Mouse (Mus musculus) hindbrain, embryonic 15.5 days (tissue): ENCODE results near the gene Gm19684. TPM values are rescaled to one million over a fixed set of nuclear protein-coding genes. Genes with fewer than 3 reads are reported as not detected.
"Not testable (repeated sequence)": the region's sequence is repeated elsewhere in the genome, so short reads cannot be mapped to it uniquely, and the experiment has no call there.

ENCODE experiments used
- ATAC-seq: fragments of 200-750 bp; cut with Nextera tagmentation; 2 replicates; pipeline ENCODE4 v1.8.0; 2017; ENCODE audit warnings: low read depth, moderate number of reproducible peaks, moderate TSS enrichment; ENCODE audit not compliant: low FRiP score
- H3K27ac ChIP-seq: fragments of 300-500 bp; sonication (generic); replicated peaks from 2 replicates; pipeline ENCODE4 v1.5.1; 2015; ENCODE audit warnings: mild to moderate bottlenecking, inconsistent platforms
- H3K27me3 ChIP-seq: fragments of 300-500 bp; sonication (generic); 2 replicates; pipeline ENCODE4 v1.6.1; 2015; ENCODE audit warnings: control low read depth, inconsistent platforms
- H3K36me3 ChIP-seq: fragments of 300-500 bp; sonication (generic); 2 replicates; pipeline ENCODE4 v1.6.1; 2015; ENCODE audit warnings: control low read depth, inconsistent platforms
- H3K4me1 ChIP-seq: fragments of 300-500 bp; sonication (generic); replicated peaks from 2 replicates; pipeline ENCODE4 v1.6.1; 2015; ENCODE audit warnings: control low read depth, inconsistent platforms
- H3K4me2 ChIP-seq: fragments of 300-500 bp; sonication (generic); 2 replicates; pipeline ENCODE4 v1.6.1; 2015; ENCODE audit warnings: moderate library complexity, mild to moderate bottlenecking, inconsistent platforms
- H3K4me3 ChIP-seq: fragments of 300-500 bp; sonication (generic); 2 replicates; pipeline ENCODE4 v1.5.1; 2015; ENCODE audit warnings: mild to moderate bottlenecking, inconsistent platforms
- H3K9ac ChIP-seq: fragments of 300-500 bp; sonication (generic); 2 replicates; pipeline ENCODE4 v1.6.1; 2015; ENCODE audit warnings: inconsistent platforms
- H3K9me3 ChIP-seq: fragments of 300-500 bp; sonication (generic); 2 replicates; pipeline ENCODE4 v1.6.1; 2016; ENCODE audit warnings: control low read depth, inconsistent platforms
- WGBS: fragments of 180-500 bp; shearing (Covaris S2); methylation state at CpG from one replicate; pipeline ENCODE4 v1.1.7; 2015; 5-methylcytosine and 5-hydroxymethylcytosine counted together
- polyA plus RNA-seq: library from polyadenylated mRNA; unstranded; fragments of >200 nt; fragmentation: Nextera tagmentation; extraction: Ambion mirVana; gene quantifications from 2 replicates; pipeline ENCODE4 v1.2.1, GENCODE M21; 2015

The Gm19684 gene
- polyA plus RNA-seq, 1 experiment from 2014 or later, result not detected

GRCm38 (mm10) chr17:36167306-36168038 is 46.0 kb downstream of the Gm19684 start:
- WGBS, result under 1% methylated on average over 51 of the region's 51 CpGs
- no peak overlapping the region for H3K27ac ChIP-seq
- no peaks in the 10 kb centered on the region for H3K9me3 ChIP-seq
- peaks cover 73% of the 10 kb centered on the region for H3K27me3 ChIP-seq
- H3K36me3 ChIP-seq, result no peaks in the 10 kb centered on the region
- H3K4me1 ChIP-seq, result peaks cover 3% of the 10 kb centered on the region; the same call in 1 of the 2 replicates
- peak overlapping the region; percentile 42 for H3K4me2 ChIP-seq
- H3K4me3 ChIP-seq, result peak overlapping the region; percentile 23
- ATAC-seq, result no peak
- no peak overlapping the region for H3K9ac ChIP-seq

DNA sequence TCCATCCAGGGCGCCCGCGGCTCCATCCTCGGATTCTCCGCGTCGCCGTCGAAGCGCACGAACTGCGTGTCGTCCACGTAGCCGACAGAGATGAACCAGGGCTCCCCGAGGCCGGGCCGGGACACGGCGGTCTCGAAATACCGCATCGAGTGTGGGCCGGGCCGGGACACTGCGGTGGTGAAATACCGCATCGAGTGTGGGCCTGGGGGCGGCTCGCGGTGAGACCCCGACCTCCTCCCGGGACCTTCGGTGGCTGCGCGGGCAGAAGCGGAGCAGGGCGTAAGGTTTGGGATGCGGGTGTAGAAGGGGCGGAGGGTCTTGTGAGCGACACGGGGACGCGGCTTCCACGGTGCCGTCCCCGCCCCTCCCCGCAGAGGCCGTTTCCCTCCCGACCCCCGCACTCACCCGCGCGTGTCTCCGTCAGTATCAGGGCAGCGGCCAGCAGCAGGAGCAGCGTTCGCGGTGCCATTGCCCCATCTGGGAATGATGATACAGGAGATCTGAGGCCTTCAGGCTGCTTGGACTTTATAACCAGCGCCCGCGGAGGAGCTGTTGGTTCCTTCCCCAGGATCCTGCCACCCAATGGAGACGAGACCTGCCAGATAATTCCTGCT is 46.7 kb downstream of the Gm19684 start, which contains the start of gene Gm8909:
Gene Gm8909 (minus strand): TSS at position 499 of the 614 bp plus-strand sequence.
- H3K4me3 ChIP-seq, result peak within 1 kb of the TSS; percentile 23
- ATAC-seq, result no peak; the same call in 1 of the 2 replicates
- 2% methylated on average over 59 of the region's 63 CpGs for WGBS

GRCm38 (mm10) chr17:36169094-36169493 is 47.6 kb downstream of the Gm19684 start:
- H3K9ac ChIP-seq, H3K4me3 ChIP-seq, H3K27ac ChIP-seq, ATAC-seq, H3K36me3 ChIP-seq, H3K4me1 ChIP-seq, H3K9me3 ChIP-seq, H3K4me2 ChIP-seq: not testable (repeated sequence)
- peaks cover 57% of the 10 kb centered on the region for H3K27me3 ChIP-seq
- 33% methylated on average over 1 of the region's 1 CpGs for WGBS

More for the DNA sequence above, 46.7 kb downstream of the Gm19684 start, which contains the start of gene Gm8909:
- Histone ChIP-seq H3K4me1 (peaks cover 3% of the 10 kb centered on the region; the same call in 1 of the 2 replicates), H3K4me2 (peak within 1 kb of the TSS; percentile 42), H3K36me3 (no peaks in the 10 kb centered on the region), H3K9me3 (no peaks in the 10 kb centered on the region), H3K27me3 (peaks cover 67% of the 10 kb centered on the region), H3K9ac (no peak within 1 kb of the TSS), H3K27ac (no peak within 1 kb of the TSS)

DNA sequence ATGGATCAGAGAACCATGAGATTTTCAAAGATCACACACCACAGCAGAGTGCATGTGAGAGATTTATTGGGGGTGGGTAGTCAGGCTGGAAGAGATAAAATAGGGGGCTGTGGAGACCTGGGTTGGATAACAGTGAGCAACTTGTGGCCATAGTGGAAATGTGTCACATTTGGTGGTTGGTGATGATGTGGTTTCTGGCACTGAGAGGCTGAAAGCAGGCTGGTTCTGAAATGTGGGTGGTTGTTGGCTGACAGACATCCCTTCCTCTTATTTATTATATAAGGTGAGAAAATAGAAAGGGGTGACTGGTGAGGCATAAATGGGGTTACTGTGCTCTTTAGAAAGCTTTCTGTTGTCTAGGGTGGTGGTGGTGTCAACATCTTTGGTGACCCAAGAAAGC is 48.3 kb downstream of the Gm19684 start:
- Histone ChIP-seq H3K36me3 (no peaks in the 10 kb centered on the region), H3K9ac (no peak overlapping the region), H3K4me3 (no peak overlapping the region), H3K4me2 (no peak overlapping the region), H3K4me1 (peaks cover 3% of the 10 kb centered on the region; the same call in 1 of the 2 replicates), H3K27ac (no peak overlapping the region), H3K9me3 (no peaks in the 10 kb centered on the region), H3K27me3 (peaks cover 51% of the 10 kb centered on the region)
- no peak for ATAC-seq

DNA sequence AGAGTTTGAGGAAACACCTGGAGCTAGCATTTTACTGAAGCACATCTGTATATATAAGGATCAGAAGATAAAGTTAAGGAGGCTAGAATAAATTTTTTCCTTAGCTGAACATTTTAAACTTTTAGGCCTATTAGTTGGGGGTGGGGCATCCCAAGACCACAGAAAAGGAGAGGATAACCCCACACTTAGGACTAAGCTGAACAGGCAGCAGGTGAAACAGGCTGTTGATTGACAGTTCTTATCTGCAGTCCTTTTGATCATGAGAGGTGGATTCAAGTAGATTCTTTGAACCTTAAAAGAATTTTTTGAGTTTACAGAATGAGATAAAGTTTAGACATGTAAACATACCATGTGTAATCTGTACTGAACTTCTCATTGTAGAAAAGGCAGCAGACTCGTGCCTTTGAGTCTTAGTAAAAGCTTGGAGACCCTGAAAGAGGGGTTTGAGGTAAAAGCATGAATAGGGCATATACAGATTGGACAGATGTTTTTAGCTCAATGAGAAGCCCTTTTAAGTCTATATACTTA is 48.9 kb downstream of the Gm19684 start:
- H3K4me2 ChIP-seq, result no peak overlapping the region
- no peak overlapping the region for H3K4me3 ChIP-seq
- no peaks in the 10 kb centered on the region for H3K36me3 ChIP-seq
- peaks cover 3% of the 10 kb centered on the region; the same call in 1 of the 2 replicates for H3K4me1 ChIP-seq
- H3K27me3 ChIP-seq, result peaks cover 45% of the 10 kb centered on the region
- 68% methylated on average over 1 of the region's 1 CpGs for WGBS
- H3K9ac ChIP-seq, result no peak overlapping the region
- no peak overlapping the region for H3K27ac ChIP-seq
- no peak for ATAC-seq
- no peaks in the 10 kb centered on the region for H3K9me3 ChIP-seq

DNA sequence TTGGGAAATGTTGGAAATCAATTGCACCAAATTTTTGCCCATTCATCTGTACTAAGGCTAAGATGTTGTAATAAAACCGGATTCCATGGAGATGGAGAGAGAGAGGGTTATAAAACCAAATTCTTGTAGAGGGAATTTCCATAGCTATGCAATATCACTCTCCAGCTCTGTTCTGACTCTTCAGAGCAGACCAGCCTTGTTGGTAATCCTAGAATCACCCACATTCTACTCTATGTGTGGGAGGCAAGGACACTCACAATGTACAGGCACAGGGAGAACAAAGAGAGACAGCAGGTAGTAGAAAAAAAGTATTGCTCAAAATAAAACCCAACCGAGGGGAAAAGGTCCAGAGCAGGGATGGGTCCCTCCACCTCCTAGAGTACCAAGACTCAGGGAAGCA is 54.7 kb downstream of the Gm19684 start:
- H3K4me3 ChIP-seq, H3K9ac ChIP-seq, H3K9me3 ChIP-seq, H3K4me1 ChIP-seq, H3K27ac ChIP-seq, H3K4me2 ChIP-seq, ATAC-seq, H3K36me3 ChIP-seq: not testable (repeated sequence)
- H3K27me3 ChIP-seq, result peaks cover 12% of the 10 kb centered on the region
- WGBS, result no CpG with 5 or more reads among the region's 2 CpGs

GRCm38 (mm10) chr17:36178938-36179337 is 57.5 kb downstream of the Gm19684 start:
- H3K36me3 ChIP-seq, H3K4me1 ChIP-seq, H3K9ac ChIP-seq, ATAC-seq, H3K9me3 ChIP-seq, H3K27ac ChIP-seq: not testable (repeated sequence)
- peak overlapping the region; percentile 35 for H3K4me3 ChIP-seq
- WGBS, result under 1% methylated on average over 40 of the region's 40 CpGs
- peaks cover 27% of the 10 kb centered on the region for H3K27me3 ChIP-seq
- peak overlapping the region; percentile 58 for H3K4me2 ChIP-seq

Other genes starting within 250 kb of the Gm19684 start
- 30.8 and 32.4 TPM in 2 replicates for gene Dhx16, start 241.9 kb upstream of the Gm19684 start, polyA plus RNA-seq
- gene 2310061I04Rik, start 224.2 kb upstream of the Gm19684 start, polyA plus RNA-seq, result 63.7 and 68.6 TPM in 2 replicates
- 343 and 422 TPM in 2 replicates for gene Atat1, start 211.6 kb upstream of the Gm19684 start, polyA plus RNA-seq
- gene Mrps18b, start 205.3 kb upstream of the Gm19684 start, polyA plus RNA-seq, result 57.0 and 59.1 TPM in 2 replicates
- gene Ppp1r10, start 205.2 kb upstream of the Gm19684 start, polyA plus RNA-seq, result 41.1 and 43.0 TPM in 2 replicates
- gene Abcf1, start 151.9 kb upstream of the Gm19684 start, polyA plus RNA-seq, result 76.1 and 81.0 TPM in 2 replicates
- 62.7 and 65.5 TPM in 2 replicates for gene Gnl1, start 141.8 kb upstream of the Gm19684 start, polyA plus RNA-seq
- 89.0 and 92.9 TPM in 2 replicates for gene Prr3, start 141.4 kb upstream of the Gm19684 start, polyA plus RNA-seq
- 9.0 and 9.9 TPM in 2 replicates for gene H2-T24, start 101.1 kb upstream of the Gm19684 start, polyA plus RNA-seq
- gene H2-T23, start 88.8 kb upstream of the Gm19684 start, polyA plus RNA-seq, result 4.8 and 6.6 TPM in 2 replicates
- gene H2-T22, start 78.9 kb upstream of the Gm19684 start, polyA plus RNA-seq, result 7.4 and 7.9 TPM in 2 replicates
- not detected in 2 replicates for gene Gm6034, start 78.7 kb upstream of the Gm19684 start, polyA plus RNA-seq
- not detected in 2 replicates for gene Gm11127, start 63.3 kb upstream of the Gm19684 start, polyA plus RNA-seq
- gene Gm7030, start 7.7 kb downstream of the Gm19684 start, polyA plus RNA-seq, result not detected in 2 replicates
- gene Gm8909, start 46.9 kb downstream of the Gm19684 start, polyA plus RNA-seq, result not detected in 2 replicates
- gene H2-T3, start 68.6 kb downstream of the Gm19684 start, polyA plus RNA-seq, result not detected in 2 replicates
- 132 and 133 TPM in 2 replicates for gene Rpp21, start 136.4 kb downstream of the Gm19684 start, polyA plus RNA-seq
- gene Trim39, start 150.6 kb downstream of the Gm19684 start, polyA plus RNA-seq, result 24.8 and 27.1 TPM in 2 replicates
- gene H2-M10.2, start 164.8 kb downstream of the Gm19684 start, polyA plus RNA-seq, result 0.29 TPM in 1 of 2 replicates, not detected in the other
- not detected in 2 replicates for gene H2-M10.1, start 204.5 kb downstream of the Gm19684 start, polyA plus RNA-seq
- not detected in 2 replicates for gene H2-M10.3, start 246.7 kb downstream of the Gm19684 start, polyA plus RNA-seq